Mouse (Mus musculus) testis, adult 2 months (tissue): ENCODE measurements around the gene Use1.

Experiments used
- CTCF ChIP-seq: fragments of 200-500 bp; IDR thresholded peaks from 2 replicates; pipeline ENCODE4 v1.5.1; 2012; ENCODE audit warnings: low read depth, mild to moderate bottlenecking, inconsistent platforms, low read length, moderate library complexity; ENCODE audit not compliant: control insufficient read depth, insufficient read depth, insufficient replicate concordance
- POLR2A ChIP-seq: fragments of 200-500 bp; IDR thresholded peaks from 2 replicates; pipeline ENCODE4 v1.6.1; 2012; ENCODE audit warnings: low read depth, mild to moderate bottlenecking, inconsistent platforms, low read length, moderate library complexity; ENCODE audit not compliant: control insufficient read depth

DNA sequence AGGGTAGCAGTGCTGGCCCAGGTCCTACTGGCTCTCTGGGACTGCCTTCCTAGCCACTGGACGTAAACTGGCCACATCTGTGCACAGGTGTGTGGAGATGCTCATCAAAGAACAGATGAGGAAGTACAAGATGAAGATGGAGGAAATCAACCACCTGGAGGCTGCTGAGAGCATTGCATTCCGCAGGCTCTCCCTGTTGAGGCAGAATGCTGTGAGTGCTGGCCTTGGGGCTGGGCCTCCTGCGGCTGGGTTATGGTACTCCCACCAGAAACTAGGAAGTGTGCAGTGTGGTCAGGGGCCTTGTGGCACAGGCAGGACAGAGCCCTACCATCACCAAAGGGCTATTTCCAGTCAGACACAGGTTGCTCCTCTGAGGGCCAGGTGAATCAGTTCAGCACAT is 8.6 kb upstream of the Use1 start:
- TF ChIP-seq CTCF (peak; percentile 3; the same call in 1 of the 2 replicates), POLR2A (no peak)
